Comparison of ENCODE assay signal across 8 mouse cellular contexts in genomic region chr4:107179561-107179960, GRCm38 (mm10). TPM values are rescaled to one million over a fixed set of nuclear protein-coding genes. Genes with fewer than 3 reads are reported as not detected.
DNase-seq lines count a peak whose midpoint lies in the region; ATAC-seq and TF ChIP-seq lines count a peak whose summit lies in the region.

No protein-coding gene starts in this region.

- WGBS in spleen, adult 2 months: under 1% methylated on average over 8 of the region's 8 CpGs
- 7% methylated on average over 8 of the region's 8 CpGs for WGBS in limb, embryonic 14.5 days

- H3K27me3 ChIP-seq in spleen, adult 2 months (ENCODE audit: control insufficient read depth, insufficient read depth, low read length): no peaks in the 10 kb centered on the region
- H3K27me3 ChIP-seq in limb, embryonic 14.5 days (ENCODE audit: control insufficient read depth, insufficient read depth, low read length): no peaks in the 10 kb centered on the region

- peak overlapping the region; percentile 77 for H3K9ac ChIP-seq in limb, embryonic 14.5 days (ENCODE audit: low read depth, low read length, severe bottlenecking)

- peak overlapping the region; percentile 65 for H3K4me2 ChIP-seq in limb, embryonic 14.5 days (replicated peaks; ENCODE audit: low read depth, low read length, severe bottlenecking)

- ATAC-seq in cerebellum, adult (ENCODE audit: insufficient number of reproducible peaks, low FRiP score, low TSS enrichment): no peak
- no peak for ATAC-seq in limb, embryonic 14.5 days (ENCODE audit: low FRiP score, low read depth)

- peak; percentile 37 for DNase-seq in cerebellum, adult 9-10 months
- DNase-seq in spleen, adult 2 months (ENCODE audit: low read depth in 1 of 2, low spot score in 2 of 2): no peak
- DNase-seq in spleen, postnatal 4 days (ENCODE audit: low spot score in 2 of 2): no peak
- peak; percentile 9 for DNase-seq in limb, embryonic 14.5 days (ENCODE audit: low spot score)
- no peak for DNase-seq in urinary bladder, postnatal 14 days (ENCODE audit: low spot score)
- no peak for DNase-seq in adrenal gland, postnatal 25 days
- no peak for DNase-seq in frontal cortex, postnatal 14 days (ENCODE audit: low spot score in 2 of 2)

- peak overlapping the region; percentile 92 for H3K4me3 ChIP-seq in spleen, adult 2 months (ENCODE audit: extremely low read depth, insufficient read depth, insufficient read length)
- H3K4me3 ChIP-seq in limb, embryonic 14.5 days (replicated peaks; ENCODE audit: low read length): peak overlapping the region; percentile 71

- H3K36me3 ChIP-seq in spleen, adult 2 months (ENCODE audit: control insufficient read depth, insufficient read depth, low read length): peaks cover 4% of the 10 kb centered on the region; the same call in 1 of the 2 replicates
- peaks cover 5% of the 10 kb centered on the region; the same call in 1 of the 2 replicates for H3K36me3 ChIP-seq in limb, embryonic 14.5 days (ENCODE audit: control insufficient read depth, insufficient read depth, low read length)

- H3K4me1 ChIP-seq in spleen, adult 2 months (ENCODE audit: control insufficient read depth, insufficient read depth, insufficient read length): peaks cover 12% of the 10 kb centered on the region
- peaks cover 31% of the 10 kb centered on the region for H3K4me1 ChIP-seq in limb, embryonic 14.5 days (ENCODE audit: control insufficient read depth, insufficient read depth, low read length)

- TF ChIP-seq CTCF in spleen, adult 2 months (IDR thresholded peaks at IDR 0.05; ENCODE audit: extremely low read depth, insufficient read depth, insufficient read length, insufficient replicate concordance): no peak

- H3K27ac ChIP-seq in spleen, adult 2 months (ENCODE audit: insufficient read depth, low read length): 0 out of 2 replicates have a peak overlapping the region, but pooled peaks have one; percentile 95
- H3K27ac ChIP-seq in limb, embryonic 14.5 days (replicated peaks; ENCODE audit: low read depth, low read length): peak overlapping the region; percentile 93

- H3K9me3 ChIP-seq in limb, embryonic 14.5 days (ENCODE audit: control insufficient read depth, low read length): no peaks in the 10 kb centered on the region

- TF ChIP-seq POLR2A in spleen, adult 2 months (IDR thresholded peaks at IDR 0.05; ENCODE audit: low read depth, low read length): no peak
- no peak for TF ChIP-seq POLR2A in limb, embryonic 14.5 days (IDR thresholded peaks at IDR 0.05; ENCODE audit: borderline replicate concordance, extremely low read depth, insufficient read depth, insufficient read length)

RNA-seq across cellular contexts. Expression of gene Tceanc2, which starts 0.6 kb away (rescaled TPM):
- polyA plus RNA-seq in spleen, adult 2 months (2012; rRNA removed): 7.0 and 8.2 TPM in 2 replicates
- polyA plus RNA-seq in limb, embryonic 14.5 days (2012; rRNA removed): 12.3 and 16.7 TPM in 2 replicates
- 27.6 and 29.8 TPM in 2 replicates for polyA plus RNA-seq in limb, embryonic 14.5 days (2014; fragmentation: Nextera tagmentation; extraction: Ambion mirVana)
- total RNA-seq in adrenal gland, postnatal 25 days (2021): 28.9 and 34.6 TPM in 2 replicates

RNA-seq across cellular contexts. Expression of gene Tmem59, which starts 1.4 kb away (rescaled TPM):
- 97.7 and 116 TPM in 2 replicates for polyA plus RNA-seq in spleen, adult 2 months (2012; rRNA removed)
- polyA plus RNA-seq in limb, embryonic 14.5 days (2012; rRNA removed): 235 and 264 TPM in 2 replicates
- polyA plus RNA-seq in limb, embryonic 14.5 days (2014; fragmentation: Nextera tagmentation; extraction: Ambion mirVana): 441 and 468 TPM in 2 replicates
- 418 and 440 TPM in 2 replicates for total RNA-seq in adrenal gland, postnatal 25 days (2021)

RNA-seq across cellular contexts. Expression of gene Ldlrad1, which starts 29.4 kb away (rescaled TPM):
- polyA plus RNA-seq in spleen, adult 2 months (2012; rRNA removed): 0.07 and 0.47 TPM in 2 replicates
- 0.05 and 0.06 TPM in 2 replicates for polyA plus RNA-seq in limb, embryonic 14.5 days (2012; rRNA removed)
- polyA plus RNA-seq in limb, embryonic 14.5 days (2014; fragmentation: Nextera tagmentation; extraction: Ambion mirVana): 0.17 TPM in 1 of 2 replicates, not detected in the other
- 0.30 TPM in 1 of 2 replicates, not detected in the other for total RNA-seq in adrenal gland, postnatal 25 days (2021)

Comparison
In these comparisons a context has a peak if more than half of its experiments do, and no peak if none do; other contexts are left out.
1. DNase-seq: peak in cerebellum, adult 9-10 months (single experiment) and limb, embryonic 14.5 days (single experiment); none in spleen, adult 2 months (0 of 2), spleen, postnatal 4 days (0 of 2), urinary bladder, postnatal 14 days (single experiment), adrenal gland, postnatal 25 days (single experiment) and frontal cortex, postnatal 14 days (0 of 2).